Mouse (Mus musculus): ENCODE measurements around the gene Fsip1. TPM values are rescaled to one million over a fixed set of nuclear protein-coding genes. Genes with fewer than 3 reads are reported as not detected.

Gene Fsip1
- total and polyA plus RNA-seq, 3 experiments: 0.17 to 0.49 (median 0.47) TPM

GRCm38 (mm10) chr2:118305827-118306521 lies 49.2 kb upstream of the Fsip1 start:
- dilution Hi-C loops (cut with MboI; ENCODE audit: extremely low pct_ligation_motif_present, extremely low pct_unique_long_range_greater_than_20kb, low sequenced_read_pairs) (no loop called here), in situ Hi-C loops (cut with MboI; ENCODE audit: low pct_ligation_motif_present, low pct_unique_long_range_greater_than_20kb, low sequenced_read_pairs) (no loop called here)
- no peaks in the 10 kb centered on the region for H3K9me3 ChIP-seq (replicated peaks; ENCODE audit: low read length)
- H3K27me3 ChIP-seq (replicated peaks): no peaks in the 10 kb centered on the region
- no peaks in the 10 kb centered on the region for H3K79me2 ChIP-seq (replicated peaks; ENCODE audit: control insufficient read depth, extremely low read depth, insufficient read depth, poor library complexity, severe bottlenecking)
- H3K27ac ChIP-seq (ENCODE audit: insufficient read depth, low read depth): no peak overlapping the region
- peaks cover 15 to 35% of the 10 kb centered on the region in 2 experiments for H3K4me1 ChIP-seq (ENCODE audit: control insufficient read depth in 1 of 2, insufficient read depth in 2 of 2)
- no peak overlapping the region for H3K4me3 ChIP-seq (replicated peaks in 1 of 3; ENCODE audit: low read depth in 2 of 3, low read length in 2 of 3, poor library complexity in 1 of 3)
- TF ChIP-seq CHD1 (IDR thresholded peaks at IDR 0.05; ENCODE audit: low read depth, low read length) (no peak), TBP (conservative IDR thresholded peaks at IDR 0.05; ENCODE audit: low read depth, low read length) (no peak), IRF4 (IDR thresholded peaks at IDR 0.05; ENCODE audit: low read depth, low read length) (no peak), MAFK (IDR thresholded peaks at IDR 0.05; ENCODE audit: insufficient replicate concordance, low read length) (no peak), USF2 (conservative IDR thresholded peaks at IDR 0.05; ENCODE audit: low read depth, low read length) (no peak), MXI1 (IDR thresholded peaks at IDR 0.05; ENCODE audit: low read depth, low read length) (no peak), MEF2A (IDR thresholded peaks at IDR 0.05; ENCODE audit: borderline replicate concordance, low read depth, low read length) (no peak), NRF1 (IDR thresholded peaks at IDR 0.05; ENCODE audit: low read depth, low read length) (no peak), ZC3H11A (IDR thresholded peaks at IDR 0.05; ENCODE audit: low read depth, low read length) (no peak), MAX (IDR thresholded peaks at IDR 0.05; ENCODE audit: low read length) (no peak), SIN3A (IDR thresholded peaks at IDR 0.05; ENCODE audit: low read length) (no peak), CHD2 (IDR thresholded peaks at IDR 0.05; ENCODE audit: low read length) (no peak), RCOR1 (conservative IDR thresholded peaks at IDR 0.05; ENCODE audit: low read depth, low read length) (no peak), SMC3 (IDR thresholded peaks at IDR 0.05; ENCODE audit: low read depth, low read length) (no peak)
- H3K4me2 ChIP-seq (ENCODE audit: insufficient read depth, low read depth, poor library complexity, severe bottlenecking): no peak overlapping the region
- H3K9ac ChIP-seq (ENCODE audit: insufficient read depth, low read depth): no peak overlapping the region
- DNase-seq (ENCODE audit: extremely low read depth): no peak
- peaks cover 0 to 2% of the 10 kb centered on the region in 2 experiments for H3K36me3 ChIP-seq (replicated peaks in 1 of 2; ENCODE audit: control insufficient read depth in 1 of 2, insufficient read depth in 1 of 2, low read length in 1 of 2)

GRCm38 (mm10) chr2:118303456-118303855 lies 46.7 kb upstream of the Fsip1 start:
- Histone ChIP-seq H3K27ac (ENCODE audit: insufficient read depth, low read depth) (no peak overlapping the region), H3K36me3 (replicated peaks in 1 of 2; ENCODE audit: control insufficient read depth in 1 of 2, insufficient read depth in 1 of 2, low read length in 1 of 2) (peaks cover 0 to 2% of the 10 kb centered on the region in 2 experiments), H3K4me3 (replicated peaks in 1 of 3; ENCODE audit: low read depth in 2 of 3, low read length in 2 of 3, poor library complexity in 1 of 3) (no peak overlapping the region), H3K9me3 (replicated peaks; ENCODE audit: low read length) (no peaks in the 10 kb centered on the region), H3K4me2 (ENCODE audit: insufficient read depth, low read depth, poor library complexity, severe bottlenecking) (no peak overlapping the region), H3K79me2 (replicated peaks; ENCODE audit: control insufficient read depth, extremely low read depth, insufficient read depth, poor library complexity, severe bottlenecking) (no peaks in the 10 kb centered on the region), H3K4me1 (ENCODE audit: control insufficient read depth in 1 of 2, insufficient read depth in 2 of 2) (peaks cover 4 to 24% of the 10 kb centered on the region in 2 experiments), H3K9ac (ENCODE audit: insufficient read depth, low read depth) (no peak overlapping the region), H3K27me3 (replicated peaks) (no peaks in the 10 kb centered on the region)
- in situ Hi-C loops (cut with MboI; ENCODE audit: low pct_ligation_motif_present, low pct_unique_long_range_greater_than_20kb, low sequenced_read_pairs): no loop called here
- no peak for DNase-seq (ENCODE audit: extremely low read depth)
- TF ChIP-seq USF1 (IDR thresholded peaks at IDR 0.05; ENCODE audit: low read depth, low read length) (no peak), JUND (conservative IDR thresholded peaks at IDR 0.05; ENCODE audit: low read depth, low read length) (no peak), SIN3A (IDR thresholded peaks at IDR 0.05; ENCODE audit: low read length) (no peak), ELF1 (IDR thresholded peaks at IDR 0.05; ENCODE audit: low read depth, low read length) (no peak), PAX5 (IDR thresholded peaks at IDR 0.05; ENCODE audit: low read length) (no peak), HCFC1 (IDR thresholded peaks at IDR 0.05; ENCODE audit: low read depth, low read length) (no peak), E2F4 (IDR thresholded peaks at IDR 0.05; ENCODE audit: insufficient replicate concordance, low read depth, low read length) (no peak), GABPA (IDR thresholded peaks at IDR 0.05; ENCODE audit: insufficient replicate concordance, low read depth, low read length) (no peak), IRF4 (IDR thresholded peaks at IDR 0.05; ENCODE audit: low read depth, low read length) (no peak), CHD1 (IDR thresholded peaks at IDR 0.05; ENCODE audit: low read depth, low read length) (no peak), UBTF (IDR thresholded peaks at IDR 0.05; ENCODE audit: low read depth, low read length) (no peak), TCF12 (IDR thresholded peaks at IDR 0.05; ENCODE audit: low read depth, low read length) (no peak), NRF1 (IDR thresholded peaks at IDR 0.05; ENCODE audit: low read depth, low read length) (no peak), MAX (IDR thresholded peaks at IDR 0.05; ENCODE audit: low read length) (no peak)
- dilution Hi-C loops (cut with MboI; ENCODE audit: extremely low pct_ligation_motif_present, extremely low pct_unique_long_range_greater_than_20kb, low sequenced_read_pairs): no loop called here

Measured in CH12.LX (cell line).